Mouse (Mus musculus) 416B (cell line): Measurements from ENCODE around the gene Rab25.

ENCODE experiments used
- DNase-seq: peaks from one replicate; pipeline ENCODE4 v3.0.0; 2011; ENCODE audit warnings: low read depth

The Rab25 gene

GRCm38 (mm10) chr3:88525021-88525420 is 23.1 kb downstream of the Rab25 start:
- DNase-seq: no peak

- no peak for DNase-seq
These were observed 25.1 kb downstream of the Rab25 start for GRCm38 (mm10) chr3:88523027-88523426.

- DNase-seq: peak; percentile 99
These were observed 26.2 kb downstream of the Rab25 start for GRCm38 (mm10) chr3:88521803-88522331.

DNA sequence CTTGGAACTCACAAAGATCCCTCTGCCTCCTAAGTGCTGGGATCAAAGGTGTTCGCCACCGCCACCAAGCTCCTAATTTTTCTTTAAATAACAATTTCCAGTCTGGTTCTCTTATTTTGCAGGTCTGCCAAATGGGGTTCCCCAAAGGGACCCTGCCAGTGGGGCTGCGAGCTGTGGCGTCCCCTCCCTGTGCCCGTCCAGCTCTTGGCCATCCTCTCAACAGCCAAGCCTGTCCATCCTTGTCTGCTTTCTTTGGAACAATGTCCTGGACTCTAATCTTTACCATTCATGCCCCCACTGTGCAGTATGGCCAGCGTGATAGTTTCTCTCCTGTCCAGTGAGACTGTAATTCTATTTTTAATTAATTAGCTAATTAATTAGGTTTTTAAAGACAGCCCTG is 26.9 kb downstream of the Rab25 start:
- DNase-seq: no peak

GRCm38 (mm10) chr3:88520078-88520477 is 28.0 kb downstream of the Rab25 start:
- DNase-seq: no peak

GRCm38 (mm10) chr3:88518411-88518810 is 29.7 kb downstream of the Rab25 start:
- DNase-seq: no peak

DNA sequence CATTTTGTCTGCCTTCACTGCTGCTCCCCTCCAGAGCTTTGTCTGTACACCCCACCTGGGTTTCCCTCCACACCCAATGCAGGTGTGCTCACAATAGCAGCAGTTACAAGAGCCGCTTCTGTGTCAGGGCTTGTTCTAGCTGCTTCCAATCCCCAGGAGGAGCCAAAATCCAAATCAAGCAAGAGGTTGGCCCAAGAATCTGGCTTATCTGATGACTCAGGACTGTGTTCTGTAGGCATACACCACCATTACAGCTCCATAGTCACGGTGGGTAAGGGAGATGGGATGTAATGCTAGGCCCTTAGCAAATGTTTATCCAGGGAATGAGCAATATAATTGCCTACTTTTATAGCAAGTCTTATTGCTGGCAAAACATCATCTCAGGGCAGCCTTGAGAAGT is 31.7 kb downstream of the Rab25 start:
- no peak for DNase-seq

DNA sequence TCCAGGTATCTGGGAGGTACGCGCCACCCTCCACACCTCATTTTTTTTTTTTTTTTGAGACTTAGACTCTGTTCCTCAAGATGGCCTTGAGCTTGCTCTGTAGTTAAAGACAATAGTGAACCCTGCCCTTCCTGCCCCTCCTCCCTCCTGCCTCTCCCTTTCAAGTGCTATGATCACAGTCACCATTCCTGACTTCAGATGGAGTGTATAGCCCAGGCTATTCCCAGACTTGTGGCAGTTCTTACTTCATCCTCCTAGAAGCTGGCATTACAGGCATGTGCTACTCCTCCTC is 33.1 kb downstream of the Rab25 start:
- DNase-seq: no peak

DNA sequence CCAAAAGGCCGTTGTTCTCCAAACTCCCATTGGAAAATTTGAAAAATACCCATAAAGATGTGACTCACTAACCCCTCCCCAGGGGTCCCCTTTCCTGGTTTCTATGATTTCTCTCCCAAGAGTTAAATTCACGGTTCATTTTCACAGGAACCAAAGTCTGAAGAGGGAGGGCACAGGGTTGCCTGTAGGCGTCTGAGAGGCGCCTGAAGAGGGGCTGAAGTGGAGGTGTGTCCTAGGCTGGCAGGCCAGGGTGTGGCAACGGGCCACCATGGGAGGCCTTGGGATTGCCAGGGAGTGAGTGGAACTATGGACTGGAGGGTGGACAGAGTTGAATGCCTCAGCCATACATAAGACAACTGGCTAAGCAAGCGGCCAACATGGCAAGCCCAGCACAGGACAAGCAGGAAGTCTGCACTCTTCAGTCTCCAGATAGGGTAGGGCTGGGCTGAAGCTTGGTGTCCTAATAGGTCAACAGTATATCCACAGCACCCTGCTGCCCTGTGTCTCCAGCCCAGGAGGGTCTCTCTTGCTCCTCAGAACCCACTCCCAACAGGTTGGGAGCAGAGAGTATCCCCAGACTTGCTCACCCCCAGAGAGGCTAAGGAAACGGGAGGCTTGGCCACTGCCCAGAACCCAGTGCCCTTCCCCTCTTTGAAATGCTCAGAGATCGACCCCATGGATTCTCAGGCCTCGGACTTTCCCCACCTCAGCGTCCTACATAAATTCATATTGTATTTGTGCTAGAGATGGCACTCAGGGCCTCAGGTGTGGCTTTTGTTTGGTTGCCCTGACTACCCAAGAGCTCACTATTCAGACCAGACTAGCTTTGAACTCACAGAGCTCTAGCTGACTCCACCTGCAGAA is 33.6 kb downstream of the Rab25 start:
- DNase-seq: no peak

- DNase-seq: no peak
These were observed 34.5 kb downstream of the Rab25 start for GRCm38 (mm10) chr3:88513546-88514115.

GRCm38 (mm10) chr3:88512896-88513545 is 35.1 kb downstream of the Rab25 start:
- peak; percentile 47 for DNase-seq

- no peak for DNase-seq
These were observed 35.8 kb downstream of the Rab25 start for GRCm38 (mm10) chr3:88512141-88512895.

- DNase-seq: no peak
These were observed 36.5 kb downstream of the Rab25 start for GRCm38 (mm10) chr3:88511559-88511958.

DNA sequence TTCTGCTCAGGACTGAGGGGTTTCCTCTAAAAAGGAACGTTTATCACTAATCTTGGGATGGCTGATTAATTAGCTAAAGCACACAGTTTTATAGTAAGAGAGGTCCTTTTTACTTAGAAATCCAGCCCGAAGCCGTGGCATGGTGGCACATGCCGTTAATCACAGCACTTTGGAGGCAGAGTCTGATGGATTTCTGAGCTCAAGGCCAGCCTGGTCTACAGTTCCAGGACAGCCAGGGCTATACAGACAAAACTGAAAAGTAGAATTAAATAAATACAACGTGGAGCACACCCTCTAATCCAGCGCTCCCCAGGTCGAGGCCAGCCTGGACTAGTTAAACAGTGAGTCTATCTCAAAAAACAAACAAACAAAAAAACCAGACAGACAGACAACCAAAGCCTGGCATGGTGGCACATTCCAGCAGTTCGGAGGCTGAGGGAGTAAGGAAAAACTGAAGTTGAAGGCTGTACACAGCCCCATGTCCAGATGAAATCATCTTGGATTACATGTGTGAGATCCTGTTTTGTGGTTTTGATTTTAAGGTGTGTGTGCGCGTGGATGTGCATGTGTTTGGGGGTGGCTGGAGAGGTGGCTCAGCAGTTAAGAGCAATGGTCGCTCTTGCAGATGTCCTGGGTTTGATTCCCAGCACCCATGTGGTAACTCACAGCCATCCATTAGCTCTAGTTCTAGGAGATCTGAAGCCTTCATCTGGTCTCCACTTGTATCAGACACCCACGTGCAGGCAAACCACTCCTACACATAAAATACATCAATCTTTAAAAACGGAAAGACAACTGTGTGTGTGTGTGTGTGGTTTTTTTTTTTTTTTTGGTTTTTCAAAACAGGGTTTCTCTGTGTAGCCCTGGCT is 37.4 kb downstream of the Rab25 start:
- DNase-seq: no peak

GRCm38 (mm10) chr3:88509692-88510420 is 38.2 kb downstream of the Rab25 start, which contains the start of gene Lmna:
TSS of gene Lmna (minus strand) at chr3:88509956.
- DNase-seq: peak; percentile 94

DNA sequence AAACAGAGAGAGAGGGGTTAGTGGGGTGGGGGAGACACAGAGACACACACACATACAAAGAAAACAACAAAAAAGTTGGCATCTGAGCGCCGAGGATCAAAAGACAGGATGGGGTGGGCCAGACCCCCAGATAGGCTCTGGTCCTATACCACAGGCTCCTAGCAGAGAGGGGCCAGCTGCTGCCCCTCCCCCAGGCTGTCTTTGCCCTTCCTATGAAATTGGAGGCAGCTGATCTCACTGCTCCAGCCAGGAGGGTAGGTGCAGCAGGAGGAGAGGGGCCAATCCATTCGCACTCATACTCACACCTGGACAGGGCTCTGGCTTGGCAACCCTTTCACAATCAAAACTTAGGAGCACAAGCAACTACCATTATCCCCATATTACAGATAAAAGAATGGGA is 38.9 kb downstream of the Rab25 start:
- DNase-seq: no peak

DNA sequence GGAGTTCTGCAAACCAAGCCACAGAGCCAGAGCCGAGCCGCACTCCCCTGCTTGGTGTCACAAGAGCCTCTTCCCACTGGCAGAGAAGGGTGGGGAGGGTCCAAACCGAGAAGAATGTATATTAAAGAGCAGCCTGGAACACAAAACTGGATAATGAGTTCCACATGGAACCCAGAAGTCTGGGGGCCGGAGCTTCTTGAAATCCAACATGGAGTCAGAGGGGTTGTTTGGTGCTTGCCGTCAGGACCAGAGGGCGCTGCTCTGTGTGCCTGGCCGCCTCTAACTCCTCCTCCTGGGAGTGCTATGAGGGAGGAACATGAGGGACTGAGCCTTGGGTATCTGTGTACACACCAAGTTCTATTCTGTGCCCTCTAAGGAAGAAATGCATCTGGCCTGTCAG is 42.3 kb downstream of the Rab25 start:
- DNase-seq: no peak

GRCm38 (mm10) chr3:88505081-88505480 is 43.0 kb downstream of the Rab25 start:
- DNase-seq: no peak

DNA sequence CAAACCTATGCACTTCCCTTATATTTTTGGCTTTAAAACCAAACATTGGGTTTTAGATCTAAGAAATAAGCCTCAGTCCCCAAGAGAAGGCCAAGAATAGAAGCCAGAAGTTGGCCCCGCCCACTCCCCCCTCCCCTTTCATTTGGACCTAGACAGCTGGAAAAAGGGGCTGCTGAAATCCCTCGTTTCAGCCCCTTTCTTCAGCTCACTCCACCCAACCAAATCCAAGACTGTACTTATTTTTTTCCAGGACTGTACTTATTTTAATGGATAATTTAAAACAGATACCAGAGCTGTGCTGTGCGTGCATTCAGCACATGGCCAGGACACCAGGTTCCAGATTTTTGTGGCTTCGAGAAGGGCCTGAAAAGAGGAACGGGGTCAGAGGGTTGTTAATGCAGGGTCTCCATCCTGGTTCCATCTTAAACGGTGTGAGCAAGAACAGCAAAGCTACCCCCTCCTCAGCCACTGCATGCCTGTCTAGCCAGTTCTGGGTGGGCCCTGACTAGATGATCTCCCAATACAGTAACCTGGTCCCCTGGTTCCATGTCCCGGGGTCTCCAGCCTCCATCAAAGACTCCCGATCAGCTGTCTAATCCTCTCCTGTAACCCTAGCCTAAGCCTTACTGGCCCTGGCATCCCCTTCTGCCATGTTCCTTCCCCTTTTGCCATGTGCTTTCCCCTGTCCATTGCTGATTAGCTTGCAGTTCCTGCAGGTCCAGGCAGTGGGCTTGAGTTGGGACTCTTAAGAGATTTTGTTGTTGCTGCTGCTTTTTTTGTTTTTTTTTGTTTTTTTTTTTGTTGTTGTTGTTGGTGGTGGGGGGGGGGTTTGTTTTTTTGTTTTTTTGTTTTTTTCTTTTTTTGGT is 44.0 kb downstream of the Rab25 start:
- peak; percentile 45 for DNase-seq

DNA sequence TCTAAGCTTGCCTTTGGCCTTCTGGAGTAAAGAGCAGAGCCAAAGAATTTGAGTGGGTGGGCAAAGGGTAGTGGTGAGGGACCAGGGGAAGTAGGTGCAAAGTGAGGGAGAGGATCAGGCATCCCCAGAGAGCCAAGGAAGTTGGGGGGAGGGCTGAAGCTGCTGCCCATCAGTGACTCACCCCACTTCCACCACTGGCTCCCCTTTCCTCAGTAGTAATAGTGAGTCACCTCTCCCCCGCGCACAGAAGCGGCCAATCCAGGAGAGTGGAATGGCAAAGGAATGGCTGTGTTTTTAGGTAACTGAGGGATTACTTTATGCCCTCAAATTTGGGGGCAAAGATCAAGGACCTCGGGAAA is 44.6 kb downstream of the Rab25 start:
- peak; percentile 87 for DNase-seq
